Mouse (Mus musculus): Measurements from ENCODE around the gene Setd1a. TPM values are rescaled to one million over a fixed set of nuclear protein-coding genes. Genes with fewer than 3 reads are reported as not detected.
A peak's percentile ranks its signal among the peaks of the same experiment; 100 is the strongest.
"Not testable (repeated sequence)": the region's sequence is repeated elsewhere in the genome, so short reads cannot be mapped to it uniquely, and the experiment has no call there.

The Setd1a gene
- polyA plus RNA-seq, 1 experiment from 2014 or later, result 23.3 TPM

- H3K4me3 ChIP-seq (ENCODE audit: low read depth, low read length); H3K4me1 ChIP-seq (ENCODE audit: control insufficient read depth, insufficient read depth, low read length); H3K9me3 ChIP-seq (ENCODE audit: control insufficient read depth, low read length); H3K36me3 ChIP-seq (ENCODE audit: control insufficient read depth, insufficient read depth, low read length); H3K27ac ChIP-seq (ENCODE audit: low read depth, low read length); H3K9ac ChIP-seq (replicated peaks; ENCODE audit: low read depth, low read length); ATAC-seq (ENCODE audit: low read depth); H3K27me3 ChIP-seq (ENCODE audit: control insufficient read depth, insufficient read depth, low read length); H3K4me2 ChIP-seq (ENCODE audit: low read depth, low read length): not testable (repeated sequence)
- 84% methylated on average over 4 of the region's 4 CpGs for WGBS
These were observed 61.4 kb downstream of the Setd1a start for GRCm38 (mm10) chr7:127837878-127838277.

DNA sequence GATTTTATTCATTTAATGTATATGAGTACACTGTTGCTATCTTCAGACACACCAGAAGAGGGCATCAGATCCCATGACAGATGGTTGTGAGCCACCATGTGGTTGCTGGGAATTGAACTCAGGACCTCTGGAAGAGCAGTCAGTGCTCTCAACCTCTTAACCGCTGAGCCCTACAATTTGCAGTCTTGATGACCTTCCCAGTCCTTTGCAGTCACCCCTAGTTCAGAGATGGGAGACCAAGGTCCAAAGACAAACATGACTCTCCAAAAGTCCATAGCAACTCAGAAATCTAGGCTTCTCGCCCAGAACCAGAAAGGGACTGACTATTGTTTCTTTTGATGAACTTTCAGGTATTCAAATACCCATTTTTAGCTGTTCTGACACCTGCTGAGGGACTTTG, 63.6 kb downstream of the Setd1a start:
- H3K9me3 ChIP-seq (ENCODE audit: control insufficient read depth, low read length); ATAC-seq (ENCODE audit: low read depth); H3K4me1 ChIP-seq (ENCODE audit: control insufficient read depth, insufficient read depth, low read length); H3K36me3 ChIP-seq (ENCODE audit: control insufficient read depth, insufficient read depth, low read length); H3K4me3 ChIP-seq (ENCODE audit: low read depth, low read length); H3K27ac ChIP-seq (ENCODE audit: low read depth, low read length); H3K4me2 ChIP-seq (ENCODE audit: low read depth, low read length); H3K9ac ChIP-seq (replicated peaks; ENCODE audit: low read depth, low read length); H3K27me3 ChIP-seq (ENCODE audit: control insufficient read depth, insufficient read depth, low read length): not testable (repeated sequence)
- 80% methylated on average over 2 of the region's 2 CpGs for WGBS

- ATAC-seq (ENCODE audit: low read depth), result peak; percentile 35; the same call in 1 of the 2 replicates
These were observed 64.4 kb downstream of the Setd1a start for GRCm38 (mm10) chr7:127840886-127841285.

GRCm38 (mm10) chr7:127841340-127842000, 65.0 kb downstream of the Setd1a start:
- H3K36me3 ChIP-seq (ENCODE audit: control insufficient read depth, insufficient read depth, low read length), result no peaks in the 10 kb centered on the region
- H3K27me3 ChIP-seq (ENCODE audit: control insufficient read depth, insufficient read depth, low read length), result no peaks in the 10 kb centered on the region
- H3K4me2 ChIP-seq (ENCODE audit: low read depth, low read length), result peak overlapping the region; percentile 95
- no peaks in the 10 kb centered on the region for H3K9me3 ChIP-seq (ENCODE audit: control insufficient read depth, low read length)
- peak; percentile 95 for ATAC-seq (ENCODE audit: low read depth)
- peak overlapping the region; percentile 60 for H3K4me3 ChIP-seq (ENCODE audit: low read depth, low read length)
- WGBS, result under 1% methylated on average over 42 of the region's 46 CpGs
- peak overlapping the region; percentile 92 for H3K27ac ChIP-seq (ENCODE audit: low read depth, low read length)
- peak overlapping the region; percentile 61 for H3K9ac ChIP-seq (replicated peaks; ENCODE audit: low read depth, low read length)
- peaks cover 4% of the 10 kb centered on the region; the same call in 1 of the 2 replicates for H3K4me1 ChIP-seq (ENCODE audit: control insufficient read depth, insufficient read depth, low read length)

More at GRCm38 (mm10) chr7:127840886-127841285, 64.4 kb downstream of the Setd1a start:
- peak overlapping the region; percentile 92 for H3K27ac ChIP-seq (ENCODE audit: low read depth, low read length)
- 4% methylated on average over 15 of the region's 15 CpGs for WGBS
- H3K9me3 ChIP-seq (ENCODE audit: control insufficient read depth, low read length), result no peaks in the 10 kb centered on the region
- peaks cover 4% of the 10 kb centered on the region; the same call in 1 of the 2 replicates for H3K4me1 ChIP-seq (ENCODE audit: control insufficient read depth, insufficient read depth, low read length)
- no peaks in the 10 kb centered on the region for H3K27me3 ChIP-seq (ENCODE audit: control insufficient read depth, insufficient read depth, low read length)
- H3K9ac ChIP-seq (replicated peaks; ENCODE audit: low read depth, low read length), result peak overlapping the region; percentile 61
- H3K4me3 ChIP-seq (ENCODE audit: low read depth, low read length), result peak overlapping the region; percentile 60
- H3K36me3 ChIP-seq (ENCODE audit: control insufficient read depth, insufficient read depth, low read length), result no peaks in the 10 kb centered on the region
- peak overlapping the region; percentile 95 for H3K4me2 ChIP-seq (ENCODE audit: low read depth, low read length)

DNA sequence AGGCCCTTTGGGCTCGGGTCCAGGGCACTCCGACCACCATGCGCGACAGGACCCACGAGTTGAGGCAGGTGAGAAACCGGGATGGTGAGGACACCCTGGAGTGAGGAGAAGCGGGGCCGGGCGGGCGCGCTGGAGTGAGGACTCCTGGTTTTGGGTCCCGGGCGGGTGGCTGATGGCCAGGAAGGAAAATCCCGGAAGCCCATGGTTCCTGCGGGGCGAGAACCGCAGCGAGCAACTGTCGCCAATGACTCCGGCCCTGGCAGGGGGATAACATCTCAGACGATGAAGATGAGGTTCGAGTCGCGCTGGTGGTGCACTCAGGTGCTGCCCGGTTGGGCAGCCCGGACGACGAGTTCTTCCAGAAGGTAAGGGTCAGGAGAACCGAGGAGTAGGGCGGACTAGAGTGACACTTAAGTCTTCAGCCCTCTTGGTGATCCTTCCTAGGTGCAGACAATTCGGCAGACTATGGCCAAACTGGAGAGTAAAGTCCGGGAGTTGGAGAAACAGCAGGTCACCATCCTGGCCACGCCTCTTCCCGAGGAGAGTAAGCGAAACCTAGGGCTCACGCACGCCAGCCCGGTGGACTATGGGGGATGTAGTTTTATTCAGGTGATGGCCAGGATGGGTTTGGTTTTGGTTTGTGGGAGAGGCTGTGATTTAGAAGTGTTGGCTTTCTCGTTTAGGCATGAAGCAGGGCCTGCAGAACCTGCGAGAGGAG, 65.7 kb downstream of the Setd1a start:
- H3K9ac ChIP-seq (replicated peaks; ENCODE audit: low read depth, low read length), result peak overlapping the region; percentile 22

More for the DNA sequence above, 65.7 kb downstream of the Setd1a start:
- peak overlapping the region; percentile 95 for H3K4me2 ChIP-seq (ENCODE audit: low read depth, low read length)
- H3K27me3 ChIP-seq (ENCODE audit: control insufficient read depth, insufficient read depth, low read length), result no peaks in the 10 kb centered on the region
- peaks cover 4% of the 10 kb centered on the region; the same call in 1 of the 2 replicates for H3K4me1 ChIP-seq (ENCODE audit: control insufficient read depth, insufficient read depth, low read length)
- no peaks in the 10 kb centered on the region for H3K9me3 ChIP-seq (ENCODE audit: control insufficient read depth, low read length)
- ATAC-seq (ENCODE audit: low read depth), result peak; percentile 39
- peak overlapping the region; percentile 60 for H3K4me3 ChIP-seq (ENCODE audit: low read depth, low read length)
- peak overlapping the region; percentile 36; the same call in 1 of the 2 replicates for H3K27ac ChIP-seq (ENCODE audit: low read depth, low read length)
- under 1% methylated on average over 40 of the region's 40 CpGs for WGBS
- H3K36me3 ChIP-seq (ENCODE audit: control insufficient read depth, insufficient read depth, low read length), result no peaks in the 10 kb centered on the region

Other genes with a start within 250 kb of the Setd1a start
- gene Tmem265, start 215.3 kb upstream of the Setd1a start, polyA plus RNA-seq (2014; fragmentation: Nextera tagmentation; extraction: Ambion mirVana), result 7.2 TPM in 2 replicates
- gene Phkg2, start 203.3 kb upstream of the Setd1a start, polyA plus RNA-seq (2014; fragmentation: Nextera tagmentation; extraction: Ambion mirVana), result 62.1 and 69.6 TPM in 2 replicates
- gene Ccdc189, start 188.1 kb upstream of the Setd1a start, polyA plus RNA-seq (2014; fragmentation: Nextera tagmentation; extraction: Ambion mirVana), result 7.8 and 10.6 TPM in 2 replicates
- 31.2 and 39.6 TPM in 2 replicates for gene Rnf40, start 187.9 kb upstream of the Setd1a start, polyA plus RNA-seq (2014; fragmentation: Nextera tagmentation; extraction: Ambion mirVana)
- gene Zfp629, start 160.9 kb upstream of the Setd1a start, polyA plus RNA-seq (2014; fragmentation: Nextera tagmentation; extraction: Ambion mirVana), result 20.4 and 25.3 TPM in 2 replicates
- 36.0 and 45.7 TPM in 2 replicates for gene Bcl7c, start 67.7 kb upstream of the Setd1a start, polyA plus RNA-seq (2014; fragmentation: Nextera tagmentation; extraction: Ambion mirVana)
- gene Ctf1, start 63.9 kb upstream of the Setd1a start, polyA plus RNA-seq (2014; fragmentation: Nextera tagmentation; extraction: Ambion mirVana), result 2.7 and 3.6 TPM in 2 replicates
- gene Ctf2, start 44.5 kb upstream of the Setd1a start, polyA plus RNA-seq (2014; fragmentation: Nextera tagmentation; extraction: Ambion mirVana), result 0.27 TPM in 1 of 2 replicates, not detected in the other
- gene Fbxl19, start 32.1 kb upstream of the Setd1a start, polyA plus RNA-seq (2014; fragmentation: Nextera tagmentation; extraction: Ambion mirVana), result 6.5 and 9.1 TPM in 2 replicates
- 4.6 and 6.8 TPM in 2 replicates for gene Orai3, start 6.9 kb upstream of the Setd1a start, polyA plus RNA-seq (2014; fragmentation: Nextera tagmentation; extraction: Ambion mirVana)
- gene Gm49388, start 8.9 kb downstream of the Setd1a start, polyA plus RNA-seq (2014; fragmentation: Nextera tagmentation; extraction: Ambion mirVana), result 0.64 TPM in 1 of 2 replicates, not detected in the other
- 7.0 and 9.6 TPM in 2 replicates for gene Hsd3b7, start 23.9 kb downstream of the Setd1a start, polyA plus RNA-seq (2014; fragmentation: Nextera tagmentation; extraction: Ambion mirVana)
- 9.8 and 13.5 TPM in 2 replicates for gene Stx4a, start 47.6 kb downstream of the Setd1a start, polyA plus RNA-seq (2014; fragmentation: Nextera tagmentation; extraction: Ambion mirVana)
- 65.9 and 66.9 TPM in 2 replicates for gene Stx1b, start 47.9 kb downstream of the Setd1a start, polyA plus RNA-seq (2014; fragmentation: Nextera tagmentation; extraction: Ambion mirVana)
- gene Zfp646, start 99.6 kb downstream of the Setd1a start, polyA plus RNA-seq (2014; fragmentation: Nextera tagmentation; extraction: Ambion mirVana), result 12.0 and 13.1 TPM in 2 replicates
- gene Zfp668, start 100.2 kb downstream of the Setd1a start, polyA plus RNA-seq (2014; fragmentation: Nextera tagmentation; extraction: Ambion mirVana), result 29.7 and 30.7 TPM in 2 replicates
- 0.37 and 0.57 TPM in 2 replicates for gene Prss53, start 114.3 kb downstream of the Setd1a start, polyA plus RNA-seq (2014; fragmentation: Nextera tagmentation; extraction: Ambion mirVana)
- 0.40 and 0.54 TPM in 2 replicates for gene Gm21974, start 118.8 kb downstream of the Setd1a start, polyA plus RNA-seq (2014; fragmentation: Nextera tagmentation; extraction: Ambion mirVana)
- gene Vkorc1, start 118.9 kb downstream of the Setd1a start, polyA plus RNA-seq (2014; fragmentation: Nextera tagmentation; extraction: Ambion mirVana), result 59.2 and 81.7 TPM in 2 replicates
- 58.0 and 65.8 TPM in 2 replicates for gene Bckdk, start 127.4 kb downstream of the Setd1a start, polyA plus RNA-seq (2014; fragmentation: Nextera tagmentation; extraction: Ambion mirVana)
- 48.6 and 49.4 TPM in 2 replicates for gene Kat8, start 135.8 kb downstream of the Setd1a start, polyA plus RNA-seq (2014; fragmentation: Nextera tagmentation; extraction: Ambion mirVana)
- gene Prss8, start 153.4 kb downstream of the Setd1a start, polyA plus RNA-seq (2014; fragmentation: Nextera tagmentation; extraction: Ambion mirVana), result 0.39 TPM in 1 of 2 replicates, not detected in the other
- 14.4 and 14.8 TPM in 2 replicates for gene Prss36, start 170.1 kb downstream of the Setd1a start, polyA plus RNA-seq (2014; fragmentation: Nextera tagmentation; extraction: Ambion mirVana)
- 47.6 and 52.2 TPM in 2 replicates for gene Fus, start 190.8 kb downstream of the Setd1a start, polyA plus RNA-seq (2014; fragmentation: Nextera tagmentation; extraction: Ambion mirVana)
- gene Pycard, start 217.2 kb downstream of the Setd1a start, polyA plus RNA-seq (2014; fragmentation: Nextera tagmentation; extraction: Ambion mirVana), result 4.6 and 6.1 TPM in 2 replicates
- not detected in 2 replicates for gene Trim72, start 227.3 kb downstream of the Setd1a start, polyA plus RNA-seq (2014; fragmentation: Nextera tagmentation; extraction: Ambion mirVana)